Mouse (Mus musculus) fat pad, adult 2 months (tissue): Measurements from ENCODE around the gene Dtd1.
"Not testable (repeated sequence)": the region's sequence is repeated elsewhere in the genome, so short reads cannot be mapped to it uniquely, and the experiment has no call there.

Experiments used
- DNase-seq: peaks from one replicate; pipeline ENCODE4 v3.0.0-alpha.2; 2011; ENCODE audit warnings: low read depth, low spot score; ENCODE audit errors: extremely low read depth

Dtd1 gene

GRCm38 (mm10) chr2:144599831-144600687 is at the start of gene Dtd1:
Gene Dtd1 (plus strand): TSS chr2:144599897.
- DNase-seq: peak; percentile 39

- no peak for DNase-seq
Measured at GRCm38 (mm10) chr2:144550529-144550928, 49.2 kb upstream of the Dtd1 start, which contains the start of gene Rbbp9. Gene Rbbp9 (minus strand): TSS chr2:144550869.

GRCm38 (mm10) chr2:144553905-144554304 is 45.8 kb upstream of the Dtd1 start:
- DNase-seq: no peak

- no peak for DNase-seq
Measured at GRCm38 (mm10) chr2:144555286-144555819, 44.3 kb upstream of the Dtd1 start.

GRCm38 (mm10) chr2:144555820-144556552 is 43.7 kb upstream of the Dtd1 start, which contains the start of gene Sec23b:
Gene Sec23b (plus strand): TSS chr2:144556229.
- DNase-seq: peak; percentile 68

- DNase-seq: no peak
Measured at GRCm38 (mm10) chr2:144588723-144589122, 11.0 kb upstream of the Dtd1 start.

GRCm38 (mm10) chr2:144593036-144593435 is 6.7 kb upstream of the Dtd1 start:
- DNase-seq: not testable (repeated sequence)

GRCm38 (mm10) chr2:144593951-144594651 is 5.6 kb upstream of the Dtd1 start, which contains the start of gene Smim26:
Gene Smim26 (plus strand): TSS chr2:144594054.
- peak; percentile 37 for DNase-seq

- DNase-seq: no peak
Measured at GRCm38 (mm10) chr2:144598006-144598405, 1.7 kb upstream of the Dtd1 start.

GRCm38 (mm10) chr2:144601576-144601975 is 1.9 kb downstream of the Dtd1 start:
- no peak for DNase-seq

GRCm38 (mm10) chr2:144613956-144614355 is 14.3 kb downstream of the Dtd1 start:
- no peak for DNase-seq

- DNase-seq: no peak
Measured at GRCm38 (mm10) chr2:144617074-144617874, 17.6 kb downstream of the Dtd1 start.

GRCm38 (mm10) chr2:144621491-144621890 is 21.8 kb downstream of the Dtd1 start:
- DNase-seq: no peak

GRCm38 (mm10) chr2:144633551-144633950 is 33.9 kb downstream of the Dtd1 start:
- no peak for DNase-seq

GRCm38 (mm10) chr2:144634231-144634630 is 34.5 kb downstream of the Dtd1 start:
- no peak for DNase-seq

GRCm38 (mm10) chr2:144634729-144635128 is 35.0 kb downstream of the Dtd1 start:
- no peak for DNase-seq

GRCm38 (mm10) chr2:144635644-144636320 is 36.1 kb downstream of the Dtd1 start:
- DNase-seq: peak; percentile 21

GRCm38 (mm10) chr2:144637204-144637603 is 37.5 kb downstream of the Dtd1 start:
- no peak for DNase-seq

GRCm38 (mm10) chr2:144637671-144638395 is 38.1 kb downstream of the Dtd1 start:
- no peak for DNase-seq
